Comparison of ENCODE assay signal across 16 mouse cellular contexts in the genomic region with DNA sequence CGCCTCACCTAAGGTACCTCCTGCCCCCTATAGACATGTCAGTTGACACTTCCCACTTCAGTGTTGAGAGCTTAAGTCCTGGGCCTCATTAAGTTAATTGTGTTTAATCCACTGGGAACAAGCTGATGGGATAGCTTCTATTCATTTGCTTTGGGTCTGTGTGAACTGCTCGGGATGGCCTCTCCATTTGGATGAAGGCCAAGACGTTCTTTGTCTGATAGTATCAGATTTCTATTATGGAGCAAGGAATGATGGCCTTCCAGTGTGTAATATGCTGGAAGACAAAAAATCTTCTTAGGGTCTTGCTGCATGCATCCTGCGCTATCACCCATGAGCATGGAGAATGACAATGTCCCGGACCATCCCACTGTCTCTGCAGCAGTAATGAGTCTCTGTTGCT.
"Had no signal": no experiment of that assay in that cellular context is flagged by ENCODE, and none has a peak within 500 bp of the region (broad histone marks: within the 10 kb centered on the region; RNA-seq: fewer than 3 reads in every experiment).

No protein-coding gene starts in this region.

- ATAC-seq: liver, postnatal 0 days had no signal

- H3K4me3 ChIP-seq: limb, embryonic 12.5 days; limb, embryonic 15.5 days; lung, embryonic 15.5 days; midbrain, embryonic 12.5 days had no signal

- H3K9ac ChIP-seq: limb, embryonic 12.5 days; limb, embryonic 15.5 days; liver, embryonic 14.5 days; liver, postnatal 0 days; lung, embryonic 15.5 days; midbrain, embryonic 12.5 days had no signal

- H3K9me3 ChIP-seq: limb, embryonic 15.5 days; lung, embryonic 15.5 days; midbrain, embryonic 12.5 days had no signal

- H3K27ac ChIP-seq: limb, embryonic 12.5 days; limb, embryonic 15.5 days; liver, embryonic 14.5 days; lung, embryonic 15.5 days; macrophage; midbrain, embryonic 12.5 days had no signal

- H3K36me3 ChIP-seq: limb, embryonic 12.5 days; limb, embryonic 15.5 days; lung, embryonic 15.5 days; midbrain, embryonic 12.5 days had no signal

- DNase-seq: kidney, adult 18-20 months; kidney, adult 9 months; kidney, postnatal 14 days; kidney, postnatal 4 days; left cerebral cortex, postnatal 4 days; liver, postnatal 0 days; thymus, adult 2 months; thymus, postnatal 14 days; thymus, postnatal 4 days had no signal

- H3K27me3 ChIP-seq: limb, embryonic 12.5 days; limb, embryonic 15.5 days; lung, embryonic 15.5 days; midbrain, embryonic 12.5 days had no signal

- H3K4me2 ChIP-seq: limb, embryonic 12.5 days; limb, embryonic 15.5 days; liver, embryonic 11.5 days; lung, embryonic 15.5 days; midbrain, embryonic 12.5 days had no signal
